Mouse (Mus musculus): Measurements from ENCODE around the gene Itgbl1.
A peak's percentile ranks its signal among the peaks of the same experiment; 100 is the strongest.
"Not testable (repeated sequence)": the region's sequence is repeated elsewhere in the genome, so short reads cannot be mapped to it uniquely, and the experiment has no call there.

Gene Itgbl1

GRCm38 (mm10) chr14:123659921-123660385, at the start of gene Itgbl1:
Itgbl1 (plus strand) TSS chr14:123659971.
- DNase-seq (ENCODE audit: low read depth, low spot score), result peak; percentile 43

- DNase-seq (ENCODE audit: low read depth, low spot score), result no peak
Measured at GRCm38 (mm10) chr14:123622969-123623368, 36.8 kb upstream of the Itgbl1 start.

GRCm38 (mm10) chr14:123626501-123627179, 33.1 kb upstream of the Itgbl1 start, which contains the start of gene Nalcn:
Nalcn (minus strand) TSS chr14:123627144.
- no peak for DNase-seq (ENCODE audit: low read depth, low spot score)

- no peak for DNase-seq (ENCODE audit: low read depth, low spot score)
Measured at GRCm38 (mm10) chr14:123627180-123627562, 32.6 kb upstream of the Itgbl1 start.

- DNase-seq (ENCODE audit: low read depth, low spot score), result peak; percentile 32
Measured at GRCm38 (mm10) chr14:123661091-123661491, 1.3 kb downstream of the Itgbl1 start.

DNA sequence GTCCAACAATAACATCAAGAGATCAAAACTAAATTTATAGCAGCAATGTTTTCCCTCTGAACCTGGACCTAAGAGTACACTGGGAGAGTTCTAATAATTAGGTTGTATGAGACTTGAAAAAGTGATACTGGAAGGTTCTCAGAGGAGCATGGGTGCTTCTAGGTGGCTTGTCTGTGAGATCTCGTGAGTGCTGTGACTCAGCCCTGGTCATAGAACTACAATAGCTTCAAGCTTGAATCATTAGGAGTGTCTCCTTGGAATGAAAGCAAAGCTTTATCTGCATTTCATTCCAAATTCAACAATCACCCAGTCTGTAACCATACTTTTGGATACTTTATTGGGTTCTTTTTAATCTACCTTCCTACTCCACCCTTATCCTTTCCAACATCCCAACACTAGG, 2.6 kb downstream of the Itgbl1 start:
- DNase-seq (ENCODE audit: low read depth, low spot score), result peak; percentile 15

- no peak for DNase-seq (ENCODE audit: low read depth, low spot score)
Measured at GRCm38 (mm10) chr14:123663206-123663605, 3.4 kb downstream of the Itgbl1 start.

GRCm38 (mm10) chr14:123664451-123664850, 4.7 kb downstream of the Itgbl1 start:
- DNase-seq (ENCODE audit: low read depth, low spot score), result no peak

DNA sequence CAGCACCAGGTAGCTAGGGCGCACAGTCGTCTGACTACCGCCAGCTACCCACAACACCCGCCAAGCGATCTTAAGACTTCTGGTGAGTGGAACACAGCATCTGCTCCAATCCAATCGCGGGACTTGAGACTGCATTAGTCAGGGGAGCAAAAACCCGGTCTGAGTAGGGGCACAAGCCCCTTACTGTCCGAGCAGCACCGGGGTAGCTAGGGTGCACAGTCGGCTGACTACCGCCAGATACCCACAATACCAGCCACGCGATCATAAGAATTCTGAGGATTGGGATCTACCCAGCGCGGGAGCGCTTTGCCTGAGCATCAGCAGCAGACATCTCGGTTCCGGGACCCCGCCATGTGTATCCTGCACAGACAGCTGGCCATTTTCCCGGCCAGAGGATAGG, 11.3 kb downstream of the Itgbl1 start:
- not testable (repeated sequence) for DNase-seq (ENCODE audit: low read depth, low spot score)

DNA sequence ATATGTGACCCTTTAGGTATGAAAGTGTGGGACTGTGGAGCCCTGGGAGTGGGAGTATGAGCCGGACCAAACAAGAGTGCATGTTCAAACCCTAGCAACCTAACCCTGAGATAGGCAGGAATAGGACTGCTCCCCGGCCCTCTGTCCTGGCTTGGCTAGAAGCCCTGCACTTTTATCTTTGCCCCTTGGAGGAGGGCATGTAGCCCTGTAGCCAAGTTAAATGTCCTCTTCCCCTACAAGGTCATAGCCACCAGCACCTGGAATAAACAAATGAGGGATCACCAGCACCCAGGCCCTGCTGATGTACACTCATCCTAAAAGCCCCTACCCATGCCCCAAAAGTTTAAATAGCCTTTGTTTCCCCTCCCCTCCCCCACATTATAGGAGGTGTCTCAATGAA, 18.3 kb downstream of the Itgbl1 start:
- DNase-seq (ENCODE audit: low read depth, low spot score), result no peak

- no peak for DNase-seq (ENCODE audit: low read depth, low spot score)
Measured at GRCm38 (mm10) chr14:123714751-123715150, 55.0 kb downstream of the Itgbl1 start.

GRCm38 (mm10) chr14:123742055-123742454, 82.3 kb downstream of the Itgbl1 start:
- no peak for DNase-seq (ENCODE audit: low read depth, low spot score)

- no peak for DNase-seq (ENCODE audit: low read depth, low spot score)
Measured at GRCm38 (mm10) chr14:123751017-123751416, 91.2 kb downstream of the Itgbl1 start.

- DNase-seq (ENCODE audit: low read depth, low spot score), result no peak
Measured at GRCm38 (mm10) chr14:123759534-123759933, 99.8 kb downstream of the Itgbl1 start.

- no peak for DNase-seq (ENCODE audit: low read depth, low spot score)
Measured at GRCm38 (mm10) chr14:123760079-123760478, 100.3 kb downstream of the Itgbl1 start.

DNA sequence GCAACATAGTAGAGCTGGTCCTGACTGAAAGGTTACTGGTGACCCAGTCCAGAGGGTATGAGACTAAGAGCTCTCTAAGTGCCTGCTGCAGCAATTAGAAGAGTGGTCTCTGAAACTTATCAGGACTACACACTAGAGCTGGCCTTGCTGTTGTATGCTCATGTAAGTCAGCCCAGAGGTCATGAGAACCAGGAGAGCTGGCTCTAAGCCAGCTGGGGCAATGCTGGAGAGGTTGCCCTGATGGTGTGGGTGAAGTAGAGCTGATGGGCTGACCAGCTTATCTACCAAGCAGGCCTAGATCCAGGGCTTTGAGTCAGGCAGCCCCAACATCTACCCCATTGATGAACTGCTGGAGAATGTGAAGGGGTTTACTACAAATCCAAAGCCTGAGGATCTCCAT, 142.0 kb downstream of the Itgbl1 start:
- DNase-seq (ENCODE audit: low read depth, low spot score), result peak; percentile 1

GRCm38 (mm10) chr14:123837662-123838061, 177.9 kb downstream of the Itgbl1 start:
- no peak for DNase-seq (ENCODE audit: low read depth, low spot score)

DNA sequence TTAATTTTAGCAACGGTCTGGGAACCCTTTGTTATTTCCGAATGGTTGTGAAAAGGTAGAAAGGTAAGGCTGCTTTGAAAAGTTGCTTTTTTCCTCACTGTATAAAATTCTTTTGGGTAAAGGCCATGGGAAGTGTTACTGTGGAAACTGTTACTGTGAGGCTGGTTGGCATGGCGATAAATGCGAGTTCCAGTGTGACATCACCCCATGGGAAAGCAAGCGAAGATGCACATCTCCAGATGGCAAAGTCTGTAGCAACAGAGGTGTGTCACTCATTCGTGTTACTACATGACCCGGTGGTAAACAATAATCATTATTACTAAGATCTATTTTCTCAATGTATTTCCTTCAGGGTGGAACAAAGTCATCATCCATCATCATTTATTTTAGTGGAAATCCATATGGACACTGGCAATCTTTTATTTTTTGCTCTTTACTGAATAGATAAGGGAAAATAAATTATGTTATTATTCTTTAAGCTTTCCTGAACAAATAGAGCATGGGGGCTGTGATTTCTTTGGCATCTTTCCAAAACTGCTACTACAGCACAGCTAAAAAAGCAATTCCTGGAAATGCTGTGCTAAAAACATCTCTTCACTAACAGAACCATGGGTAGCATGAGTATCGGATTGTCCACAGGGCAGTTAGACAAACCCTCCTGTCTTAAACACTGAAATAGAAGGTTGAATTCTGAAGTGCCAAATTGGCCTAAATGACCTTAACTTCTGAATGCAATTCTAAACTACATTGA, 184.1 kb downstream of the Itgbl1 start:
- DNase-seq (ENCODE audit: low read depth, low spot score), result no peak

DNA sequence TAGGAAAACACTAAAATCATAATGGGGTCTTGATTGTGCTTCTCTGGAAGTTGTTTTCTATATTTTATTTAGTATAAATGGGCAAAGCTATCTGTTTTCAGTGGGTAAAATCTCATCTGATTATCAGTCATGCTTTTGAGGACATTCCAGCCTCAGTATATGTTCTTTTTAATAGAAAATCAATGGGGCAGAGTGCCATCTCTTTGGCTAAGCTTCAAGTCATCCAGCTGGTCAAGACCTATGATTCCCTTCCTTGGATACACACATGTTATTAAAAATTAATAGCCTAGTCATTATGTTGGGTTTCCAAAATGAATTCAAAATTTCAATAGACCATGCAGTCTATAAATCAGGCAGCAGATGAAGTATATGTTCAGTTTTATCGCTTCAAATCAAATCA, 204.8 kb downstream of the Itgbl1 start:
- DNase-seq (ENCODE audit: low read depth, low spot score), result no peak

GRCm38 (mm10) chr14:123865779-123866726, 206.3 kb downstream of the Itgbl1 start:
- DNase-seq (ENCODE audit: low read depth, low spot score), result no peak

GRCm38 (mm10) chr14:123927903-123928302, 268.1 kb downstream of the Itgbl1 start:
- DNase-seq (ENCODE audit: low read depth, low spot score), result no peak

- DNase-seq (ENCODE audit: low read depth, low spot score), result no peak
Measured at GRCm38 (mm10) chr14:123966531-123966930, 306.8 kb downstream of the Itgbl1 start.
